Mouse (Mus musculus) liver, adult 2 months (tissue): ENCODE measurements around the gene Fam171a2. TPM values are rescaled to one million over a fixed set of nuclear protein-coding genes. Genes with fewer than 3 reads are reported as not detected.
"Not testable (repeated sequence)": the region's sequence is repeated elsewhere in the genome, so short reads cannot be mapped to it uniquely, and the experiment has no call there.

Experiments used
- DNase-seq: peaks from one replicate; pipeline ENCODE4 v3.0.0-alpha.2; 2011; ENCODE audit warnings: low read depth, low spot score; ENCODE audit errors: extremely low read depth
- H3K27ac ChIP-seq: fragments of 200-500 bp; replicated peaks from 2 replicates; pipeline ENCODE4 v1.5.1; 2012; ENCODE audit warnings: low read depth, mild to moderate bottlenecking, control low read depth, inconsistent platforms, low read length; ENCODE audit not compliant: insufficient read depth
- H3K27me3 ChIP-seq: fragments of 200-500 bp; 2 replicates; pipeline ENCODE4 v1.6.1; 2012; ENCODE audit warnings: mild to moderate bottlenecking, moderate library complexity, low read length, inconsistent platforms; ENCODE audit not compliant: control insufficient read depth, insufficient read depth
- H3K36me3 ChIP-seq: fragments of 200-500 bp; 2 replicates; pipeline ENCODE4 v1.6.1; 2012; ENCODE audit warnings: low read length, inconsistent platforms; ENCODE audit not compliant: control insufficient read depth, insufficient read depth
- H3K4me1 ChIP-seq: fragments of 200-500 bp; 2 replicates; pipeline ENCODE4 v1.6.1; 2011; ENCODE audit warnings: low read length; ENCODE audit not compliant: control insufficient read depth, insufficient read depth
- H3K4me3 ChIP-seq: fragments of 200-500 bp; 2 replicates; pipeline ENCODE4 v1.5.1; 2011; ENCODE audit warnings: low read depth, mild to moderate bottlenecking, control low read depth, low read length, moderate library complexity; ENCODE audit not compliant: insufficient read depth
- H3K79me2 ChIP-seq: fragments of 200-500 bp; 2 replicates; pipeline ENCODE4 v1.6.1; 2012; ENCODE audit warnings: inconsistent platforms, mild to moderate bottlenecking, low read length, moderate library complexity; ENCODE audit not compliant: control insufficient read depth, insufficient read depth
- H3K9ac ChIP-seq: fragments of 200-500 bp; 2 replicates; pipeline ENCODE4 v1.6.1; 2012; ENCODE audit warnings: low read depth, mild to moderate bottlenecking, control low read depth, inconsistent platforms, low read length
- CTCF ChIP-seq: fragments of 200-500 bp; IDR thresholded peaks from 2 replicates; pipeline ENCODE4 v1.5.1; 2011; ENCODE audit warnings: low read depth, low read length, control low read depth
- POLR2A ChIP-seq: fragments of 200-500 bp; IDR thresholded peaks from 2 replicates; pipeline ENCODE4 v1.6.1; 2011; ENCODE audit warnings: low read length, control low read depth; ENCODE audit not compliant: insufficient read depth; ENCODE audit errors: extremely low read depth
- WGBS: fragments of 180-500 bp; shearing (Covaris S2); methylation state at CpG from one replicate; pipeline ENCODE4 v1.1.7; 2018; 5-methylcytosine and 5-hydroxymethylcytosine counted together
- polyA plus RNA-seq: library from polyadenylated mRNA; depleted of rRNA; stranded (reverse); fragments of >200 nt; gene quantifications from 2 replicates; pipeline ENCODE4 v1.2.3, GENCODE M21; 2012; rRNA removed
- total RNA-seq: library from RNA; depleted of rRNA; stranded (reverse); fragments of >200 nt; gene quantifications from 2 replicates; pipeline ENCODE4 v1.2.3, GENCODE M21; 2014; rRNA removed

Gene Fam171a2
- total and polyA plus RNA-seq, 2 experiments: 1.0 to 1.8 TPM

DNA sequence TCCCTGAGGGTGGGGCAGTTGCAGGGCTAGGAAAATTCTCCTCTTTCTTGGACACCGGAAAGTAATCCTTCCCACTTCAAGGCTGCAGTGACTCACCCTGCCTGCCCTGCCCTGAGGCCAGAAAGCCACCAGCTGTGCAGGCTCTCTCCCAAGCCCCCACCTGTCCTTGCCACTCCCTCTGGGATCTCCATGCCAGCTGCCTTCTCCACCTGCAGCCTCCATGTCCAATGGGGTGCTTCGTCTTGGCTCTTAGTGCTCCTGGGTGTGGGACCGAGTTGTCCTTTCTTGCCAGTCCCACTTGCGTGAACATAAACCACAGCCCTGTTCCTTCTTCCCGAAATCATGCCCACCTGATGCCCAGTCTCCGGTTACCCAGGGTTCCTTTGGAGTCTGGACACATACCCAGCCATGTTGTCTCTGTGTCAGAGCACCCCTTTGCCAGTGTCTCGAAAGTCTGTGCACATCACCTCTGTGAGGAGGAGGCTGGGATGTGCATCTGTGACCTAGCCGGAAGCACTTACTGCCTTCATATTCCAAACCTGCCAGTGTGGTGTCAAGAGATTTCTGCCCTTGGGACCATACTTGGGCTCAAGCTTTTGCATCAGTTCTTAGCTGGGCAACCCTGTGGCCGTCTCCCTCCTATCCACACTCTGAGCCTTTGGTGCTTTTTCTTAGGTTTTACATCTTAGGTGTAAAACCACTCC is 52.9 kb downstream of the Fam171a2 start:
- H3K27ac ChIP-seq: no peak overlapping the region
- peaks cover 8% of the 10 kb centered on the region for H3K4me1 ChIP-seq
- DNase-seq: no peak
- no peaks in the 10 kb centered on the region for H3K27me3 ChIP-seq
- no peak overlapping the region for H3K4me3 ChIP-seq
- H3K36me3 ChIP-seq: no peaks in the 10 kb centered on the region
- WGBS: 93% methylated on average over 9 of the region's 9 CpGs
- H3K9ac ChIP-seq: no peak overlapping the region
- TF ChIP-seq POLR2A: no peak
- H3K79me2 ChIP-seq: no peaks in the 10 kb centered on the region

GRCm38 (mm10) chr11:102393719-102394420 is 53.6 kb downstream of the Fam171a2 start:
- no peaks in the 10 kb centered on the region for H3K27me3 ChIP-seq
- no peaks in the 10 kb centered on the region for H3K36me3 ChIP-seq
- peak overlapping the region; percentile 0; the same call in 1 of the 2 replicates for H3K4me3 ChIP-seq
- no peak for TF ChIP-seq POLR2A
- TF ChIP-seq CTCF: no peak
- no peak overlapping the region for H3K27ac ChIP-seq
- 0 out of 2 replicates have a peak overlapping the region, but pooled peaks have one; percentile 3 for H3K9ac ChIP-seq
- 19% methylated on average over 17 of the region's 17 CpGs for WGBS
- H3K4me1 ChIP-seq: peaks cover 5% of the 10 kb centered on the region
- no peaks in the 10 kb centered on the region for H3K79me2 ChIP-seq
- no peak for DNase-seq

- peak; percentile 57 for DNase-seq
- H3K27me3 ChIP-seq: no peaks in the 10 kb centered on the region
These were observed 54.2 kb downstream of the Fam171a2 start, which contains the start of gene Rundc3a for GRCm38 (mm10) chr11:102393238-102393634. TSS of gene Rundc3a (plus strand) at chr11:102393403.

DNA sequence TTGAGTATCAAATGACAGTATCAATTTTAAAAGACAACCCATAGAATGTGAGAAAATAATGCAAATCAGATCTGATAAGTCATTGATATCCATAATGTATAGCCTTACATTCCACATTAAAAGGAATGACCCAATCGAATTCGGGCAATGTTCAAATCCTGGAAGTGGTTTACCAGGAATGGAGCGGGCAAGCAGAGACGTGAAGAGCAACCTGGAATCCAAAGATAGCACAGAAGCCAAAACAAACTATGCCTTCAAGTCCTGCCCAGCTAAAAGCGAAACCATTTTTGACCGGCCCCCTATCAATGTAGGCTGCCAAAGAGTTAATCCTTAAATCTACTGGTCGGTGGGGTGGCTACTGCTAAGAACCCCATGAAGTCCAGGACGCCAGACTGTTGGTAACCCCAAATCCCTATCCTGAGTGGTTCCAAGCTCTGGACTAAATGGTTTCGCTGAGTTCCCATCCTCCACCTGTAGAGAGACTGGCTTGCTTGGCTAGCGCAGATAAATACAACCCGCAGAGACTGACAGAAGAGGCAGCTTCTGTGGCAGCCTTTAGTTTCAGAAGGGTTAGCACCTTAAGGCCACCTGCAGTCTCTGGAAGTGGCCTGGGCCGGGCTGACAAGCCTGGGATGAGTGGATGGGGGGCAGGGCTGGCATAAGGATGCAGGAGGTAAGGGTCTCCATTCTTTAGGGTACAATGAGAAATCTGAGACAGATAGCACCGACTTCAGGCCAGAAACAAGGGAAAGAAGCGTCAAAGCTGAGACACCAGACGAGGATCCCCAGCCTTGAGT is 54.8 kb downstream of the Fam171a2 start:
- Histone ChIP-seq H3K79me2 (no peaks in the 10 kb centered on the region), H3K4me3 (peak overlapping the region; percentile 72), H3K4me1 (peaks cover 5% of the 10 kb centered on the region), H3K36me3 (no peaks in the 10 kb centered on the region), H3K27ac (peak overlapping the region; percentile 99), H3K27me3 (no peaks in the 10 kb centered on the region), H3K9ac (peak overlapping the region; percentile 77)
- TF ChIP-seq CTCF (no peak), POLR2A (no peak)
- WGBS: 5% methylated on average over 15 of the region's 15 CpGs
- peak; percentile 87 for DNase-seq

More at GRCm38 (mm10) chr11:102393238-102393634, 54.2 kb downstream of the Fam171a2 start, which contains the start of gene Rundc3a:
- Histone ChIP-seq H3K79me2 (no peaks in the 10 kb centered on the region), H3K36me3 (no peaks in the 10 kb centered on the region), H3K27ac (peak within 1 kb of the TSS; percentile 99), H3K9ac (peak within 1 kb of the TSS; percentile 77), H3K4me1 (peaks cover 5% of the 10 kb centered on the region), H3K4me3 (peak within 1 kb of the TSS; percentile 72)
- TF ChIP-seq CTCF (no peak), POLR2A (no peak)
- 2% methylated on average over 34 of the region's 34 CpGs for WGBS

- not testable (repeated sequence) for H3K27ac ChIP-seq, H3K27me3 ChIP-seq, H3K79me2 ChIP-seq, H3K4me3 ChIP-seq, H3K4me1 ChIP-seq, H3K36me3 ChIP-seq, DNase-seq, H3K9ac ChIP-seq
- 92% methylated on average over 4 of the region's 5 CpGs for WGBS
These were observed 58.0 kb downstream of the Fam171a2 start for GRCm38 (mm10) chr11:102389436-102389835.

Other genes starting within 250 kb of the Fam171a2 start
- 15.9 and 25.0 TPM in 2 replicates for gene Hdac5, start 217.5 kb downstream of the Fam171a2 start, total RNA-seq
- 38.2 and 60.5 TPM in 2 replicates for gene Hdac5, start 217.5 kb downstream of the Fam171a2 start, polyA plus RNA-seq
- 0.27 TPM in 1 of 2 replicates, not detected in the other for gene BC030867, start 198.8 kb downstream of the Fam171a2 start, total RNA-seq
- 0.20 and 0.38 TPM in 2 replicates for gene BC030867, start 198.8 kb downstream of the Fam171a2 start, polyA plus RNA-seq
- gene Asb16, start 178.9 kb downstream of the Fam171a2 start, total RNA-seq: 0.09 TPM in 1 of 2 replicates, not detected in the other
- gene Asb16, start 178.9 kb downstream of the Fam171a2 start, polyA plus RNA-seq: 0.16 and 0.20 TPM in 2 replicates
- 18.1 and 19.0 TPM in 2 replicates for gene Tmub2, start 162.8 kb downstream of the Fam171a2 start, total RNA-seq
- gene Tmub2, start 162.8 kb downstream of the Fam171a2 start, polyA plus RNA-seq: 33.5 and 34.2 TPM in 2 replicates
- gene Atxn7l3, start 151.1 kb downstream of the Fam171a2 start, total RNA-seq: 7.1 and 8.5 TPM in 2 replicates
- 16.8 and 20.6 TPM in 2 replicates for gene Atxn7l3, start 151.1 kb downstream of the Fam171a2 start, polyA plus RNA-seq
- gene Ubtf, start 127.9 kb downstream of the Fam171a2 start, total RNA-seq: 19.4 and 19.5 TPM in 2 replicates
- gene Ubtf, start 127.9 kb downstream of the Fam171a2 start, polyA plus RNA-seq: 12.7 and 12.8 TPM in 2 replicates
- 0.07 and 0.65 TPM in 2 replicates for gene Slc4a1, start 81.5 kb downstream of the Fam171a2 start, total RNA-seq
- gene Slc4a1, start 81.5 kb downstream of the Fam171a2 start, polyA plus RNA-seq: 0.07 and 0.10 TPM in 2 replicates
- 1.0 and 2.5 TPM in 2 replicates for gene Rundc3a, start 54.3 kb downstream of the Fam171a2 start, total RNA-seq
- 1.2 and 2.1 TPM in 2 replicates for gene Rundc3a, start 54.3 kb downstream of the Fam171a2 start, polyA plus RNA-seq
- 181 and 243 TPM in 2 replicates for gene Slc25a39, start 39.7 kb downstream of the Fam171a2 start, total RNA-seq
- 1,099 and 1,182 TPM in 2 replicates for gene Slc25a39, start 39.7 kb downstream of the Fam171a2 start, polyA plus RNA-seq
- 53.7 and 88.7 TPM in 2 replicates for gene Grn, start 17.4 kb downstream of the Fam171a2 start, total RNA-seq
- gene Grn, start 17.4 kb downstream of the Fam171a2 start, polyA plus RNA-seq: 155 and 176 TPM in 2 replicates
- gene Itga2b, start 22.4 kb upstream of the Fam171a2 start, total RNA-seq: 1.6 and 2.5 TPM in 2 replicates
- 4.3 and 7.1 TPM in 2 replicates for gene Itga2b, start 22.4 kb upstream of the Fam171a2 start, polyA plus RNA-seq
- gene Gpatch8, start 108.7 kb upstream of the Fam171a2 start, total RNA-seq: 9.2 TPM in 2 replicates
- gene Gpatch8, start 108.7 kb upstream of the Fam171a2 start, polyA plus RNA-seq: 5.1 and 6.0 TPM in 2 replicates
- gene Gm11627, start 131.8 kb upstream of the Fam171a2 start, total RNA-seq: not detected in 2 replicates
- gene Gm11627, start 131.8 kb upstream of the Fam171a2 start, polyA plus RNA-seq: not detected in 2 replicates
- 0.07 and 0.09 TPM in 2 replicates for gene Fzd2, start 156.7 kb upstream of the Fam171a2 start, total RNA-seq
- 0.19 and 0.24 TPM in 2 replicates for gene Fzd2, start 156.7 kb upstream of the Fam171a2 start, polyA plus RNA-seq
- not detected in 2 replicates for gene Meioc, start 216.0 kb upstream of the Fam171a2 start, total RNA-seq
- gene Meioc, start 216.0 kb upstream of the Fam171a2 start, polyA plus RNA-seq: not detected in 2 replicates